Mouse (Mus musculus) heart, postnatal 25 days (tissue): ENCODE results near the gene Slc35d1. TPM values are rescaled to one million over a fixed set of nuclear protein-coding genes. Genes with fewer than 3 reads are reported as not detected.
A peak's percentile ranks its signal among the peaks of the same experiment; 100 is the strongest.
"Not testable (repeated sequence)": the region's sequence is repeated elsewhere in the genome, so short reads cannot be mapped to it uniquely, and the experiment has no call there.

Source experiments
- DNase-seq: peaks from one replicate; pipeline ENCODE4 v3.0.0; 2022; ENCODE audit warnings: low spot score
- intact Hi-C: fragments of 180-260 bp; cut with DNase I; formaldehyde crosslinking; loops from one replicate; pipeline ENCODE4 v1.15.1; 2025
- total RNA-seq, 2 experiments: library from RNA; stranded (reverse); gene quantifications; 2 replicates each; pipeline ENCODE4 v1.2.3; 2021

Gene Slc35d1
- total RNA-seq, 2 experiments from 2014 or later = 6.7 to 7.7 TPM

- intact Hi-C loops = no loop called here
- no peak for DNase-seq
These were observed 22.5 kb downstream of the Slc35d1 start for GRCm38 (mm10) chr4:103192421-103192820.

GRCm38 (mm10) chr4:103188786-103189640, 26.0 kb downstream of the Slc35d1 start:
- intact Hi-C loops = no loop called here
- DNase-seq = no peak

- intact Hi-C loops = no loop called here
- DNase-seq = no peak
These were observed 34.6 kb downstream of the Slc35d1 start for GRCm38 (mm10) chr4:103180300-103180888.

GRCm38 (mm10) chr4:103179581-103179980, 35.4 kb downstream of the Slc35d1 start:
- intact Hi-C loops = no loop called here
- no peak for DNase-seq

- intact Hi-C loops = no loop called here
These were observed 36.2 kb downstream of the Slc35d1 start for GRCm38 (mm10) chr4:103178635-103179318.

GRCm38 (mm10) chr4:103177681-103178080, 37.3 kb downstream of the Slc35d1 start:
- intact Hi-C loops = no loop called here
- no peak for DNase-seq

More at GRCm38 (mm10) chr4:103178635-103179318, 36.2 kb downstream of the Slc35d1 start:
- DNase-seq = peak; percentile 9

GRCm38 (mm10) chr4:103174001-103174400, 41.0 kb downstream of the Slc35d1 start:
- intact Hi-C loops = no loop called here
- no peak for DNase-seq

GRCm38 (mm10) chr4:103173507-103173906, 41.5 kb downstream of the Slc35d1 start:
- intact Hi-C loops = no loop called here

GRCm38 (mm10) chr4:103171256-103171655, 43.7 kb downstream of the Slc35d1 start:
- DNase-seq = no peak
- intact Hi-C loops = no loop called here

More at GRCm38 (mm10) chr4:103173507-103173906, 41.5 kb downstream of the Slc35d1 start:
- DNase-seq = no peak

GRCm38 (mm10) chr4:103166198-103166597, 48.8 kb downstream of the Slc35d1 start:
- DNase-seq, intact Hi-C loops: not testable (repeated sequence)

- intact Hi-C loops = no loop called here
- no peak for DNase-seq
These were observed 56.2 kb downstream of the Slc35d1 start for GRCm38 (mm10) chr4:103158781-103159180.

GRCm38 (mm10) chr4:103151946-103152345, 63.0 kb downstream of the Slc35d1 start:
- DNase-seq = no peak
- intact Hi-C loops = no loop called here

- intact Hi-C loops = loop anchor here (1.0 to 10.0 kb wide), 3 partner anchors 34 to 198 kb away; partner anchors contain the start of genes Mier1 and Wdr78
- peak; percentile 12 for DNase-seq
These were observed 68.6 kb downstream of the Slc35d1 start for GRCm38 (mm10) chr4:103146339-103146738.

GRCm38 (mm10) chr4:103136946-103137345, 78.0 kb downstream of the Slc35d1 start:
- DNase-seq = no peak
- intact Hi-C loops = no loop called here

- no peak for DNase-seq
- intact Hi-C loops = loop anchor here (10.0 kb wide), 1 partner anchor 1762 kb away; no protein-coding TSS in a partner anchor
These were observed 88.4 kb downstream of the Slc35d1 start for GRCm38 (mm10) chr4:103126533-103126932.

GRCm38 (mm10) chr4:103123606-103124005, 91.4 kb downstream of the Slc35d1 start:
- DNase-seq = no peak
- intact Hi-C loops = loop anchor here (2.0 to 10.0 kb wide), 2 partner anchors 17 to 1759 kb away; no protein-coding TSS in a partner anchor

- intact Hi-C loops = loop anchor here (2.0 to 10.0 kb wide), 2 partner anchors 18 to 1758 kb away; no protein-coding TSS in a partner anchor
These were observed 91.9 kb downstream of the Slc35d1 start for GRCm38 (mm10) chr4:103123086-103123485.

GRCm38 (mm10) chr4:103120874-103121389, 94.0 kb downstream of the Slc35d1 start:
- intact Hi-C loops = loop anchor here (10.0 kb wide), 1 partner anchor 1756 kb away; no protein-coding TSS in a partner anchor
- no peak for DNase-seq

More at GRCm38 (mm10) chr4:103123086-103123485, 91.9 kb downstream of the Slc35d1 start:
- no peak for DNase-seq
